Mouse (Mus musculus): ENCODE measurements around the gene Gm16485. TPM values are rescaled to one million over a fixed set of nuclear protein-coding genes. Genes with fewer than 3 reads are reported as not detected.

Gene Gm16485
- total RNA-seq (2021): not detected
- long read RNA-seq, experiment 1: 0 reads
- long read RNA-seq, experiment 2: 0 reads

- DNase-seq: no peak
Observed at GRCm38 (mm10) chr9:8971491-8971890, at the start of gene Gm16485. Gene Gm16485 (plus strand): TSS chr9:8971791.

- DNase-seq: no peak
Observed at GRCm38 (mm10) chr9:8927561-8927960, 44.0 kb upstream of the Gm16485 start.

DNA sequence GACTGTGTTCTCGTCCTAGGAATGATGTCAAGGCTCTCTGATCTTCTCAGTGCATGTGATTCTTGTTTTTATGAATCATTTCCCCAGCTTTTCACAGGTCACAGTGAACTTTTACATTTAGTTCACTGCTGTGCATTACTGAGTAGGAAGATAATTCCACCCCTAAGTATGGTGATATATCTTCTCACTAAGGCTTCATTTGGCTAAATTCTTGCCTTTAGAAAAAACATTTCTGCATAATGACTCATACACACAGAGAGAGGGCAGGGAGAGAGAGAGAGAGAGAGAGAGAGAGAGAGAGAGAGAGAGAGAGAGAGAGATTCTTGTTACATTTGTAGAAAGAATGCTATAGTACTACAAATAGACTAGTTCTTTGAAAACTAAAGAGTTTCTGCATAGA, 33.8 kb upstream of the Gm16485 start:
- no peak for DNase-seq

DNA sequence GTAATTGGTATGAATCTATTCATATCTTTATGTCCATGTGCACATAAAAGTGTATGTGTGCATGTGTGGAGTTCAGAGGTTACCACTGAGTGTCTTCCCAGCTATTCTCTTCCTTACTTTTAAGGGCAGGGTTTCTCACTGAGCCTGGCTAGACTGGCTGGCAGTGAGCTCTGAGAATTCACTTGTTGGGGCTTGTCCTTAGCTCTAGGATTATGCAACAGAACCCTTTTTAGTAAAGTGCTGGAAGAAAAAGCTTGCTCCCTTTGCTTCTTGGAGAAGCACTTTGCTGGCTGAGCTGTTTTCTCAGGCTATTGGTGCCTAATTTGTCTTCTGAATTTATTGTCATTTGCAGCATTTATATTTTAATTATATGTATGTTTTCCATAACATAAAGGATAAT, 18.3 kb upstream of the Gm16485 start:
- DNase-seq: no peak

DNA sequence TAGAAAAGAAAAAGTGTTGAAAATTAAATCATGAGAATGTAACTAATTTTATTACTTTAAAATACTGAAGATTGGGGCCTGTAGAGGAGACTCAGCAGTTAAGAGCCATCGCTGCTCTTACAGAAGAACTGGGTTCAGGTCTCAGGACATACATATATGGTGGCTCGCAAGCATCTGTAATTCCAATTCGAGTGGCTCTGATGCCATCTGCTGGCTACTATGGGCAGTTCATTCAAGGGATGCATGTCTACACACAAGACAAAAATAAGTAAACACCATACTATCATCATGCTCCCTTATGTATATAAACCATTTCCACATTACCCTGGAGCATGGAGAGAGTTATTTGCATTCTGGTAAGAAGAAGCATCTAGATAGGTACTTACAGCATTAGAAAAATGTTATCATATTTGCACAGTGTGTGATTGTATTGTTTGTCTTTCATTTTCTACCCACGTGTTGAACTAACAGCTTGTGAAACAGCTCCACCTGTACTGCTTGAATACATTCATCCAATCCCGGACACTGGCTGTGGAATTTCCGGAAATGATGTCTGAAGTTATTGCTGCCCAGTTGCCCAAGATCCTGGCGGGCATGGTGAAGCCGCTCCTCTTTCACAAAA, 7.0 kb upstream of the Gm16485 start:
- DNase-seq: peak; percentile 49 to 57

GRCm38 (mm10) chr9:8970240-8970639, 1.4 kb upstream of the Gm16485 start:
- no peak for DNase-seq

GRCm38 (mm10) chr9:8977775-8978174, 6.2 kb downstream of the Gm16485 start:
- DNase-seq: no peak

GRCm38 (mm10) chr9:8982315-8982714, 10.7 kb downstream of the Gm16485 start:
- DNase-seq: no peak

- DNase-seq: no peak
Observed at GRCm38 (mm10) chr9:8996494-8996893, 24.9 kb downstream of the Gm16485 start.

GRCm38 (mm10) chr9:9001170-9001569, 29.6 kb downstream of the Gm16485 start:
- DNase-seq: no peak

DNA sequence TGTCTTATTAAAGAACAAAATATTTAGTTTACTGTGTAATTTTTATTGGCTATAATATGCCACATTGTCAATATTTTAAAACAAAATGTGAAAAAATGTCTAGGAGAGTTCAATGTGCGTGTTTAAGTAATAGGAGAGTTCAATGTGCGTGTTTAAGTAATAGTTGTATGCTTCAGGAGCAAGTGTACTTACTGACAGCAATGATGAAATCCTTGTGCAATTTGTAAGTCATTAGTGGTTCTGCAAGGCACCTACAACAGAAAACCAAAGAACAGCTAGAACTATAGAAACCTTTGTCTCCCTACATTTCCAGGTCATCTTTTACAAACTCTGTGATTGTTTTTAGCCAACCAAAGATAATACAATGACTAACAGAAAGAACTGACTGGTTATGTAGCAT, 43.5 kb downstream of the Gm16485 start:
- DNase-seq: no peak

Other genes starting within 250 kb of the Gm16485 start
- under 1 TPM; 0.07 to 0.13 TPM for gene Pgr, start 72.0 kb upstream of the Gm16485 start, total RNA-seq (2021)